Mouse (Mus musculus) brown adipose tissue, adult 24 weeks (tissue): ENCODE data around the gene Catsper3. TPM values are rescaled to one million over a fixed set of nuclear protein-coding genes. Genes with fewer than 3 reads are reported as not detected.

Source experiments
- H3K27ac ChIP-seq: fragments of 200-500 bp; replicated peaks from 2 replicates; pipeline ENCODE4 v1.5.1; 2012; ENCODE audit warnings: low read depth, mild to moderate bottlenecking, low read length
- H3K4me1 ChIP-seq: fragments of 200-500 bp; 2 replicates; pipeline ENCODE4 v1.6.1; 2012; ENCODE audit warnings: low read length, mixed read lengths; ENCODE audit not compliant: control insufficient read depth, insufficient read depth, insufficient read length
- H3K4me3 ChIP-seq: fragments of 200-500 bp; 2 replicates; pipeline ENCODE4 v1.5.1; 2012; ENCODE audit warnings: low read depth, mild to moderate bottlenecking, low read length, moderate library complexity; ENCODE audit not compliant: insufficient read depth
- polyA plus RNA-seq: library from polyadenylated mRNA; stranded (reverse); fragments of >200 nt; gene quantifications from 2 replicates; pipeline ENCODE4 v1.2.4, GENCODE M21; 2012; ENCODE audit not compliant: missing spikeins, insufficient read depth, insufficient read length

The Catsper3 gene
- polyA plus RNA-seq, 1 experiment = not detected

- Histone ChIP-seq H3K4me1 (no peaks in the 10 kb centered on the region; the same call in 1 of the 2 replicates), H3K27ac (no peak overlapping the region), H3K4me3 (no peak overlapping the region)
Observed at GRCm38 (mm10) chr13:55831722-55832160, 47.4 kb downstream of the Catsper3 start.

- Histone ChIP-seq H3K4me3 (no peak overlapping the region), H3K4me1 (no peaks in the 10 kb centered on the region; the same call in 1 of the 2 replicates), H3K27ac (no peak overlapping the region)
Observed at GRCm38 (mm10) chr13:55832602-55833001, 48.2 kb downstream of the Catsper3 start.

GRCm38 (mm10) chr13:55833921-55834320, 49.6 kb downstream of the Catsper3 start:
- Histone ChIP-seq H3K27ac (no peak overlapping the region), H3K4me3 (no peak overlapping the region), H3K4me1 (no peaks in the 10 kb centered on the region; the same call in 1 of the 2 replicates)

- Histone ChIP-seq H3K27ac (no peak overlapping the region), H3K4me3 (no peak overlapping the region)
Observed at GRCm38 (mm10) chr13:55834667-55835066, 50.3 kb downstream of the Catsper3 start.

GRCm38 (mm10) chr13:55835548-55836097, 51.3 kb downstream of the Catsper3 start:
- Histone ChIP-seq H3K4me1 (no peaks in the 10 kb centered on the region; the same call in 1 of the 2 replicates), H3K4me3 (no peak overlapping the region), H3K27ac (no peak overlapping the region)

More at GRCm38 (mm10) chr13:55834667-55835066, 50.3 kb downstream of the Catsper3 start:
- H3K4me1 ChIP-seq = no peaks in the 10 kb centered on the region; the same call in 1 of the 2 replicates

GRCm38 (mm10) chr13:55836142-55836625, 51.8 kb downstream of the Catsper3 start, which contains the start of gene Pitx1:
Gene Pitx1, minus strand, starts transcription at chr13:55836192.
- H3K27ac ChIP-seq = no peak within 1 kb of the TSS
- H3K4me3 ChIP-seq = no peak within 1 kb of the TSS
- no peaks in the 10 kb centered on the region for H3K4me1 ChIP-seq

GRCm38 (mm10) chr13:55836786-55837780, 52.7 kb downstream of the Catsper3 start:
- Histone ChIP-seq H3K4me3 (no peak overlapping the region), H3K27ac (no peak overlapping the region), H3K4me1 (no peaks in the 10 kb centered on the region)

- no peak overlapping the region for H3K4me3 ChIP-seq
- H3K4me1 ChIP-seq = no peaks in the 10 kb centered on the region
- no peak overlapping the region for H3K27ac ChIP-seq
Observed at GRCm38 (mm10) chr13:55840223-55840622, 55.9 kb downstream of the Catsper3 start.

- H3K4me3 ChIP-seq = no peak overlapping the region
- H3K4me1 ChIP-seq = no peaks in the 10 kb centered on the region
- H3K27ac ChIP-seq = no peak overlapping the region
Observed at GRCm38 (mm10) chr13:55843700-55844099, 59.3 kb downstream of the Catsper3 start.

- no peak overlapping the region for H3K4me3 ChIP-seq
- no peak overlapping the region for H3K27ac ChIP-seq
- no peaks in the 10 kb centered on the region for H3K4me1 ChIP-seq
Observed at GRCm38 (mm10) chr13:55847805-55848204, 63.4 kb downstream of the Catsper3 start.

- Histone ChIP-seq H3K27ac (no peak overlapping the region), H3K4me3 (no peak overlapping the region), H3K4me1 (no peaks in the 10 kb centered on the region)
Observed at GRCm38 (mm10) chr13:55848604-55849190, 64.3 kb downstream of the Catsper3 start.

GRCm38 (mm10) chr13:55850726-55851125, 66.4 kb downstream of the Catsper3 start:
- Histone ChIP-seq H3K4me1 (no peaks in the 10 kb centered on the region), H3K27ac (no peak overlapping the region), H3K4me3 (no peak overlapping the region)

- H3K27ac ChIP-seq = no peak overlapping the region
- no peaks in the 10 kb centered on the region for H3K4me1 ChIP-seq
- no peak overlapping the region for H3K4me3 ChIP-seq
Observed at GRCm38 (mm10) chr13:55852205-55852604, 67.8 kb downstream of the Catsper3 start.

GRCm38 (mm10) chr13:55855793-55856192, 71.4 kb downstream of the Catsper3 start:
- H3K4me3 ChIP-seq = no peak overlapping the region
- H3K4me1 ChIP-seq = no peaks in the 10 kb centered on the region

GRCm38 (mm10) chr13:55858463-55858862, 74.1 kb downstream of the Catsper3 start:
- no peaks in the 10 kb centered on the region for H3K4me1 ChIP-seq
- no peak overlapping the region for H3K4me3 ChIP-seq
- H3K27ac ChIP-seq = no peak overlapping the region

More at GRCm38 (mm10) chr13:55855793-55856192, 71.4 kb downstream of the Catsper3 start:
- H3K27ac ChIP-seq = no peak overlapping the region
